Mouse (Mus musculus) forebrain, embryonic 12.5 days (tissue): ENCODE data around the gene Gm5622. TPM values are rescaled to one million over a fixed set of nuclear protein-coding genes. Genes with fewer than 3 reads are reported as not detected.
"Not testable (repeated sequence)": the region's sequence is repeated elsewhere in the genome, so short reads cannot be mapped to it uniquely, and the experiment has no call there.

Experiments used
- ATAC-seq: fragments of 200-750 bp; cut with Nextera tagmentation; 2 replicates; pipeline ENCODE4 v1.8.0; 2017; ENCODE audit warnings: moderate TSS enrichment; ENCODE audit not compliant: low FRiP score
- H3K27ac ChIP-seq: fragments of 300-500 bp; sonication (generic); 2 replicates; pipeline ENCODE4 v1.5.1; 2016; ENCODE audit warnings: mild to moderate bottlenecking
- H3K27me3 ChIP-seq: fragments of 300-500 bp; sonication (generic); 2 replicates; pipeline ENCODE4 v1.6.1; 2016; ENCODE audit warnings: mild to moderate bottlenecking
- H3K36me3 ChIP-seq: fragments of 300-500 bp; sonication (generic); replicated peaks from 2 replicates; pipeline ENCODE4 v1.6.1; 2016; ENCODE audit warnings: mild to moderate bottlenecking
- H3K4me1 ChIP-seq: fragments of 300-500 bp; sonication (generic); 2 replicates; pipeline ENCODE4 v1.6.1; 2016
- H3K4me2 ChIP-seq: fragments of 300-500 bp; sonication (generic); 2 replicates; pipeline ENCODE4 v1.6.1; 2016; ENCODE audit warnings: mild to moderate bottlenecking, moderate library complexity
- H3K4me3 ChIP-seq: fragments of 300-500 bp; sonication (generic); replicated peaks from 2 replicates; pipeline ENCODE4 v1.5.1; 2016; ENCODE audit warnings: mild to moderate bottlenecking
- H3K9ac ChIP-seq: fragments of 300-500 bp; sonication (generic); 2 replicates; pipeline ENCODE4 v1.6.1; 2016; ENCODE audit warnings: mild to moderate bottlenecking
- H3K9me3 ChIP-seq: fragments of 300-500 bp; sonication (generic); 2 replicates; pipeline ENCODE4 v1.6.1; 2016
- WGBS: fragments of 180-500 bp; shearing (Covaris S2); methylation state at CpG from one replicate; pipeline ENCODE4 v1.1.7; 2016; 5-methylcytosine and 5-hydroxymethylcytosine counted together
- polyA plus RNA-seq: library from polyadenylated mRNA; unstranded; fragments of >200 nt; fragmentation: Nextera tagmentation; extraction: Ambion mirVana; gene quantifications from 2 replicates; pipeline ENCODE4 v1.2.1, GENCODE M21; 2016

Gm5622 gene
- polyA plus RNA-seq: not detected in 2 replicates

DNA sequence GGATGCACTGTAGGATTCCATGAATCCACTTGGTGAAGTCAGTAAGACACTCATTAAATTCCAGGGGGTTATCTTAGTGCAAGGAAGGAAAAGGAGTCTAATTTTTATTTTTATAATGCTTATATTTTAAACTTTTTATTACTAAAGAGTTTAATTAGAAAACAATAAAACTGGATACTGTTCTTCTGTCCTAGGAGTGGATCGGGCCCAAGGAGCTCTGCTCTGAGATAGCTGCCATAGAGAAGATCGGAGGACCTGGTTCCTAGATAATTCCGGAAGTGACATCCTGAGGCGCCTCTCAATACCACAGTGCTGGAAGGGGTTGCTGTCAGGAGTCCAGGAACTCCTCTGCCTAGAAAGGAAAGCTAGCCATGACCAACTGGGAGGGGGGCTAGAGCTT, at the start of gene Gm5622:
Gene Gm5622 (plus strand): TSS at position 301 of the 400 bp plus-strand sequence.
- H3K9ac ChIP-seq: no peak within 1 kb of the TSS
- WGBS: 93% methylated on average over 4 of the region's 4 CpGs

DNA sequence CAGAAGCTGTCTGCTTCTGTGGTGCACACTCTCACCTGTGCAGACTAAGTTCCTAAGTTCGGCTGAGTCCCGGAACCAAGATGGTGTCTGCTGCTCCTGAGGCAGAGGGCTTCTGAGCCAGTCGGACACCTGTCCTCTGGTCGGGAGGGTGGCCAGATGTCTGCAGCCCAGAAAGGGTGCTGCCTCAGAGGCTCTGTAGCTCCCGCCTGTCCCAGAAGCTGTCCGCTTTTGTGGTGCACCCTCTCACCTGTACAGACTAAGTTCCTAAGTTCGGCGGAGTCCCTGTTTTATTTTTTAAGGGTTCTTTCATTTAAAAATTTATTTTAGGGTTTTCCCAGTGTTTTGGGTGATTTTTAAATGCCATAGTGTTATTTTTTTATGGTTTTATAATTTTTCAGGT, 45.2 kb upstream of the Gm5622 start:
- Histone ChIP-seq H3K4me3 (no peak overlapping the region), H3K27ac (no peak overlapping the region), H3K9me3 (no peaks in the 10 kb centered on the region), H3K27me3 (no peaks in the 10 kb centered on the region), H3K36me3 (no peaks in the 10 kb centered on the region), H3K4me1 (no peaks in the 10 kb centered on the region), H3K9ac (no peak overlapping the region), H3K4me2 (no peak overlapping the region)
- WGBS: 93% methylated on average over 8 of the region's 8 CpGs
- no peak for ATAC-seq

More for the DNA sequence above, at the start of gene Gm5622:
- Histone ChIP-seq H3K27ac (no peak within 1 kb of the TSS), H3K9me3 (no peaks in the 10 kb centered on the region), H3K4me1 (no peaks in the 10 kb centered on the region), H3K4me2 (no peak within 1 kb of the TSS), H3K4me3 (no peak within 1 kb of the TSS), H3K36me3 (no peaks in the 10 kb centered on the region), H3K27me3 (no peaks in the 10 kb centered on the region)
- no peak for ATAC-seq

DNA sequence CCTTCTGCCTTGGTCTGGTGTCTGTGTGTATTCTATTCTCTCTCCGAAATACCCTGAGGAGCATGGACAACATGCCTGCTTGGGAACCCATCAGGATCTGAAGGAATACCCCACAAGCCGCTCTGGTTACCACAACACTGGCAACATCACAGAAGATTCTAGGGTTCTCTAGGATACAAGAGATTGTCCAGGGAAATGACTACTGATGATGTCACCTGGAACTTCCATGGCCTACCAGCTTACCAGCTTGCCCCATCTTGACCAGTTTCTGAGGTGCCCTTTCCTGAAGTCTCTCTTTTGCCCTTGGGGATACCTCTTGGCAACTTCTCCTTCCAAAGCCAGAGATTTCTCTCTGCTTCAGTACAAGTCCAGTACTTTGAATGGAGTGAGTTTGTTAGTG, 21.4 kb downstream of the Gm5622 start, which contains the start of gene Gm17175:
Gene Gm17175 (minus strand): TSS at position 101 of the 400 bp plus-strand sequence.
- not testable (repeated sequence) for H3K36me3 ChIP-seq, H3K4me2 ChIP-seq, H3K27ac ChIP-seq, H3K9me3 ChIP-seq, H3K27me3 ChIP-seq, H3K4me1 ChIP-seq, H3K9ac ChIP-seq, ATAC-seq, H3K4me3 ChIP-seq
- WGBS: 98% methylated on average over 2 of the region's 2 CpGs

DNA sequence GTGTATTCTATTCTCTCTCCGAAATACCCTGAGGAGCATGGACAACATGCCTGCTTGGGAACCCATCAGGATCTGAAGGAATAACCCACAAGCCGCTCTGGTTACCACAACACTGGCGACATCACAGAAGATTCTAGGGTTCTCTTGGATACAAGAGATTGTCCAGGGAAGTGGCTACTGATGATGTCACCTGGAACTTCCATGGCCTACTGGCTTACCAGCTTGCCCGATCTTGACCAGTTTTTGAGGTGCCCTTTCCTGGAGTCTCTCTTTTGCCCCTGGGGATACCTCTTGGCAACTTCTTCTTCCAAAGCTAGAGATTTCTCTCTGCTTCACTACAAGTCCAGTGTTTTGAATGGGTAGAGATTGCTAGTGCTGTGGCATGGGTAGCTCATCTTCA, 39.4 kb downstream of the Gm5622 start, which contains the start of gene Gm17174:
Gene Gm17174 (minus strand): TSS at position 101 of the 400 bp plus-strand sequence.
- H3K27ac ChIP-seq, H3K9ac ChIP-seq, H3K36me3 ChIP-seq, ATAC-seq, H3K4me1 ChIP-seq, H3K9me3 ChIP-seq, H3K4me2 ChIP-seq, H3K4me3 ChIP-seq, H3K27me3 ChIP-seq: not testable (repeated sequence)
- WGBS: 93% methylated on average over 4 of the region's 4 CpGs

DNA sequence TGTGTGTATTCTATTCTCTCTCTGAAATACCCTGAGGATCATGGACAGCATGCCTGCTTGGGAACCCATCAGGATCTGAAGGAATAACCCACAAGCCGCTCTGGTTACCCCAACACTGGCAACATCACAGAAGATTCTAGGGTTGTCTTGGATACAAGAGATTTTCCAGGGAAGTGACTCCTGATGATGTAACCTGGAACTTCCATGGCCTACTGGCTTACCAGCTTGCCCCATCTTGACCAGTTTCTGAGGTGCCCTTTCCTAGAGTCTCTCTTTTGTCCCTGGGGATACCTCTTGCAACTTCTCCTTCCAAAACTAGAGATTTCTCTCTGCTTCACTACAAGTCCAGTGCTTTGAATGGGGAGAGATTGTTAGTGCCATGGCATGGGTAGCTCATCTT, 58.6 kb downstream of the Gm5622 start, which contains the start of gene Gm17078:
Gene Gm17078 (minus strand): TSS at position 101 of the 400 bp plus-strand sequence.
- H3K27ac ChIP-seq: no peak within 1 kb of the TSS
- H3K36me3 ChIP-seq: no peaks in the 10 kb centered on the region
- ATAC-seq: no peak
- no peaks in the 10 kb centered on the region for H3K27me3 ChIP-seq
- no peaks in the 10 kb centered on the region for H3K9me3 ChIP-seq
- 92% methylated on average over 1 of the region's 1 CpGs for WGBS
- no peak within 1 kb of the TSS for H3K4me3 ChIP-seq
- no peak within 1 kb of the TSS for H3K4me2 ChIP-seq
- no peak within 1 kb of the TSS for H3K9ac ChIP-seq
- H3K4me1 ChIP-seq: no peaks in the 10 kb centered on the region

GRCm38 (mm10) chr14:51632426-51632825, 79.8 kb downstream of the Gm5622 start:
- 94% methylated on average over 1 of the region's 1 CpGs for WGBS
- H3K9ac ChIP-seq, H3K27ac ChIP-seq, ATAC-seq, H3K27me3 ChIP-seq, H3K4me2 ChIP-seq, H3K36me3 ChIP-seq, H3K9me3 ChIP-seq, H3K4me1 ChIP-seq, H3K4me3 ChIP-seq: not testable (repeated sequence)

GRCm38 (mm10) chr14:51635566-51635965, 83.0 kb downstream of the Gm5622 start, which contains the start of gene Gm4181:
Gene Gm4181, minus strand, starts transcription at chr14:51635666.
- ATAC-seq, H3K36me3 ChIP-seq, H3K9ac ChIP-seq, H3K27me3 ChIP-seq, H3K4me3 ChIP-seq, H3K27ac ChIP-seq, H3K4me1 ChIP-seq, H3K9me3 ChIP-seq, H3K4me2 ChIP-seq: not testable (repeated sequence)
- WGBS: 93% methylated on average over 1 of the region's 1 CpGs

GRCm38 (mm10) chr14:51677269-51677668, 124.7 kb downstream of the Gm5622 start:
- WGBS: 88% methylated on average over 5 of the region's 5 CpGs
- H3K27ac ChIP-seq: no peak overlapping the region
- H3K27me3 ChIP-seq: no peaks in the 10 kb centered on the region
- H3K4me3 ChIP-seq: no peak overlapping the region
- H3K9ac ChIP-seq: no peak overlapping the region
- H3K4me2 ChIP-seq: no peak overlapping the region
- ATAC-seq: no peak
- H3K4me1 ChIP-seq: no peaks in the 10 kb centered on the region
- H3K9me3 ChIP-seq: no peaks in the 10 kb centered on the region
- no peaks in the 10 kb centered on the region for H3K36me3 ChIP-seq

GRCm38 (mm10) chr14:51695368-51695767, 142.8 kb downstream of the Gm5622 start, which contains the start of gene Gm17079:
Gene Gm17079, minus strand, starts transcription at chr14:51695468.
- not testable (repeated sequence) for H3K36me3 ChIP-seq, H3K9ac ChIP-seq, H3K4me2 ChIP-seq, H3K9me3 ChIP-seq, H3K27ac ChIP-seq, H3K4me1 ChIP-seq, ATAC-seq, H3K4me3 ChIP-seq, H3K27me3 ChIP-seq
- WGBS: 74% methylated on average over 1 of the region's 2 CpGs

Other genes with a start within 250 kb of the Gm5622 start
- not detected in 2 replicates for gene Gm7247, start 191.0 kb upstream of the Gm5622 start, polyA plus RNA-seq
- gene Vmn2r88, start 142.0 kb upstream of the Gm5622 start, polyA plus RNA-seq: not detected in 2 replicates
- gene Vmn2r89, start 100.9 kb upstream of the Gm5622 start, polyA plus RNA-seq: not detected in 2 replicates
- gene Gm17175, start 21.3 kb downstream of the Gm5622 start, polyA plus RNA-seq: not detected in 2 replicates
- not detected in 2 replicates for gene Gm17174, start 39.3 kb downstream of the Gm5622 start, polyA plus RNA-seq
- not detected in 2 replicates for gene Gm17078, start 58.5 kb downstream of the Gm5622 start, polyA plus RNA-seq
- not detected in 2 replicates for gene Gm4181, start 82.9 kb downstream of the Gm5622 start, polyA plus RNA-seq
- gene Gm17079, start 142.7 kb downstream of the Gm5622 start, polyA plus RNA-seq: not detected in 2 replicates
- not detected in 2 replicates for gene Gm5800, start 164.4 kb downstream of the Gm5622 start, polyA plus RNA-seq
- gene Ang4, start 220.8 kb downstream of the Gm5622 start, polyA plus RNA-seq: not detected in 2 replicates
- gene AY358078, start 247.3 kb downstream of the Gm5622 start, polyA plus RNA-seq: not detected in 2 replicates